7 mouse cellular contexts compared by ENCODE assay signal in genomic region chr5:38220328-38220912, GRCm38 (mm10). TPM values are rescaled to one million over a fixed set of nuclear protein-coding genes. Genes with fewer than 3 reads are reported as not detected.
DNase-seq lines count a peak whose midpoint lies in the region; ATAC-seq lines count a peak whose summit lies in the region.

Gene Zbtb49 (minus strand): TSS chr5:38220457.
Gene Lyar (plus strand): TSS chr5:38220470.

- ATAC-seq in intestine, embryonic 16.5 days, result peak; percentile 96
- peak; percentile 96 for ATAC-seq in midbrain, embryonic 11.5 days (ENCODE audit: low FRiP score)

- H3K9ac ChIP-seq in intestine, embryonic 16.5 days (ENCODE audit: low read depth, low read length), result peak within 1 kb of the TSS; percentile 85
- H3K9ac ChIP-seq in midbrain, embryonic 11.5 days (ENCODE audit: low read length), result peak within 1 kb of the TSS; percentile 87

- no peaks in the 10 kb centered on the region for H3K9me3 ChIP-seq in intestine, embryonic 16.5 days (ENCODE audit: control insufficient read depth, low read length)
- H3K9me3 ChIP-seq in midbrain, embryonic 11.5 days (ENCODE audit: control insufficient read depth, low read length), result no peaks in the 10 kb centered on the region

- peak; percentile 96 for DNase-seq in adrenal gland, adult 2 months
- peak; percentile 84 for DNase-seq in embryo, embryonic 11.5 days (ENCODE audit: low read depth, low spot score)
- DNase-seq in gastrocnemius, postnatal 36 days, result peak; percentile 89 to 93
- DNase-seq in left cerebral cortex, postnatal 36 days (ENCODE audit: low spot score in 2 of 2), result peak; percentile 94 to 95
- peak; percentile 100 for DNase-seq in midbrain, embryonic 11.5 days (ENCODE audit: low spot score, missing footprints)
- peak; percentile 87 for DNase-seq in skeletal muscle tissue, adult 2 months (ENCODE audit: low read depth, low spot score)

- no peaks in the 10 kb centered on the region for H3K27me3 ChIP-seq in intestine, embryonic 16.5 days (replicated peaks; ENCODE audit: control insufficient read depth, insufficient read depth, low read length)
- no peaks in the 10 kb centered on the region for H3K27me3 ChIP-seq in midbrain, embryonic 11.5 days (ENCODE audit: control insufficient read depth, insufficient read depth, low read length)

- peak within 1 kb of the TSS; percentile 82 for H3K4me3 ChIP-seq in intestine, embryonic 16.5 days (ENCODE audit: low read length)
- peak within 1 kb of the TSS; percentile 77 for H3K4me3 ChIP-seq in midbrain, embryonic 11.5 days (ENCODE audit: low read depth, low read length)

- 0 out of 2 replicates have a peak, but pooled peaks cover 2% of the 10 kb centered on the region for H3K36me3 ChIP-seq in intestine, embryonic 16.5 days (ENCODE audit: control insufficient read depth, insufficient read depth, low read length)
- H3K36me3 ChIP-seq in midbrain, embryonic 11.5 days (ENCODE audit: control insufficient read depth, insufficient read depth, low read length), result peaks cover 11% of the 10 kb centered on the region; the same call in 1 of the 2 replicates

- H3K4me1 ChIP-seq in intestine, embryonic 16.5 days (ENCODE audit: control insufficient read depth, insufficient read depth, low read length), result peaks cover 14% of the 10 kb centered on the region
- peaks cover 13% of the 10 kb centered on the region for H3K4me1 ChIP-seq in midbrain, embryonic 11.5 days (ENCODE audit: control insufficient read depth, insufficient read depth, low read length)

- intact Hi-C loops in gastrocnemius, postnatal 36 days (cut with DNase I), result no loop called here
- intact Hi-C loops in left cerebral cortex, postnatal 36 days (cut with DNase I), result loop anchor here (2.0 kb wide), 1 partner anchor 40 kb away; the partner anchor contains the start of gene Tmem128

- H3K27ac ChIP-seq in intestine, embryonic 16.5 days (ENCODE audit: low read length), result peak within 1 kb of the TSS; percentile 55; the same call in 1 of the 2 replicates
- no peak within 1 kb of the TSS for H3K27ac ChIP-seq in midbrain, embryonic 11.5 days (ENCODE audit: low read depth, low read length)

- WGBS in intestine, embryonic 16.5 days, result 0% methylated on average over 55 of the region's 55 CpGs
- WGBS in midbrain, embryonic 11.5 days, result under 1% methylated on average over 55 of the region's 55 CpGs

- peak within 1 kb of the TSS; percentile 64 for H3K4me2 ChIP-seq in intestine, embryonic 16.5 days (ENCODE audit: low read depth, low read length)
- H3K4me2 ChIP-seq in midbrain, embryonic 11.5 days, result peak within 1 kb of the TSS; percentile 89

RNA-seq across cellular contexts. Expression of gene Zbtb49, which starts in this region (rescaled TPM):
- total RNA-seq in adrenal gland, adult 2 months (2021), result 1 to 10 TPM; 7.1 to 8.8 TPM
- polyA plus RNA-seq in adrenal gland, adult 2 months (2012; rRNA removed), result 11.1 and 11.4 TPM in 2 replicates
- total RNA-seq in gastrocnemius, postnatal 36 days (2021), result 1 to 10 TPM; 2.1 to 3.8 TPM
- polyA plus RNA-seq in intestine, embryonic 16.5 days (2015; fragmentation: Nextera tagmentation; extraction: Ambion mirVana), result 7.8 and 9.9 TPM in 2 replicates
- total RNA-seq in left cerebral cortex, postnatal 36 days (2021), result 10 to 100 TPM; 15.5 to 21.4 TPM
- polyA plus RNA-seq in midbrain, embryonic 11.5 days (2014; fragmentation: Nextera tagmentation; extraction: Ambion mirVana), result 13.5 and 17.8 TPM in 2 replicates

RNA-seq across cellular contexts. Expression of gene Lyar, which starts in this region (rescaled TPM):
- total RNA-seq in adrenal gland, adult 2 months (2021), result 10 to 100 TPM; 16.1 to 23.6 TPM
- 1.6 and 2.5 TPM in 2 replicates for polyA plus RNA-seq in adrenal gland, adult 2 months (2012; rRNA removed)
- total RNA-seq in gastrocnemius, postnatal 36 days (2021), result 10 to 100 TPM; 13.0 to 19.1 TPM
- 66.3 and 81.5 TPM in 2 replicates for polyA plus RNA-seq in intestine, embryonic 16.5 days (2015; fragmentation: Nextera tagmentation; extraction: Ambion mirVana)
- total RNA-seq in left cerebral cortex, postnatal 36 days (2021), result 10 to 100 TPM in 1 of 2 experiments, 1 to 10 TPM in 1; 9.6 to 11.4 TPM
- polyA plus RNA-seq in midbrain, embryonic 11.5 days (2014; fragmentation: Nextera tagmentation; extraction: Ambion mirVana), result 129 and 143 TPM in 2 replicates

Comparison
In these comparisons a context has a peak if more than half of its experiments do, and no peak if none do; other contexts are left out.
1. RNA of gene Lyar (polyA plus RNA-seq): 129 to 143 TPM in midbrain, embryonic 11.5 days and 66.3 to 81.5 TPM in intestine, embryonic 16.5 days; 1.6 to 2.5 TPM in adrenal gland, adult 2 months; every median in the first group is over 10 times any median in the second.
2. Peak in every context shown above with its lines, with median percentiles within 50 percentile points of each other: DNase-seq.